Mouse (Mus musculus) embryonic facial prominence, embryonic 11.5 days (tissue): ENCODE data around the gene Bcas2. TPM values are rescaled to one million over a fixed set of nuclear protein-coding genes. Genes with fewer than 3 reads are reported as not detected.
"Not testable (repeated sequence)": the region's sequence is repeated elsewhere in the genome, so short reads cannot be mapped to it uniquely, and the experiment has no call there.

Experiments
- ATAC-seq: fragments of 200-750 bp; cut with Nextera tagmentation; replicated peaks from 2 replicates; pipeline ENCODE4 v1.8.0; 2017; ENCODE audit warnings: low read depth; ENCODE audit not compliant: insufficient number of reproducible peaks, low FRiP score, low TSS enrichment
- DNase-seq: peaks from one replicate; pipeline ENCODE4 v3.0.0-alpha.2; 2015; ENCODE audit warnings: low spot score
- H3K27ac ChIP-seq: fragments of 300-500 bp; sonication (generic); replicated peaks from 2 replicates; pipeline ENCODE4 v1.5.1; 2014; ENCODE audit warnings: mild to moderate bottlenecking, low read depth, low read length, control low read depth
- H3K27me3 ChIP-seq: fragments of 300-500 bp; sonication (generic); 2 replicates; pipeline ENCODE4 v1.6.1; 2014; ENCODE audit warnings: mild to moderate bottlenecking, low read length, moderate library complexity, mixed read lengths; ENCODE audit not compliant: control insufficient read depth, insufficient read depth
- H3K36me3 ChIP-seq: fragments of 300-500 bp; sonication (generic); replicated peaks from 2 replicates; pipeline ENCODE4 v1.6.1; 2014; ENCODE audit warnings: low read depth, mild to moderate bottlenecking, low read length, moderate library complexity, mixed read lengths; ENCODE audit not compliant: control insufficient read depth, insufficient read depth
- H3K4me1 ChIP-seq: fragments of 300-500 bp; sonication (generic); 2 replicates; pipeline ENCODE4 v1.6.1; 2014; ENCODE audit warnings: low read length, mixed read lengths; ENCODE audit not compliant: control insufficient read depth, insufficient read depth
- H3K4me2 ChIP-seq: fragments of 300-500 bp; sonication (generic); 2 replicates; pipeline ENCODE4 v1.6.1; 2014; ENCODE audit warnings: low read depth, mild to moderate bottlenecking, control low read depth, low read length, moderate library complexity
- H3K4me3 ChIP-seq: fragments of 300-500 bp; sonication (generic); 2 replicates; pipeline ENCODE4 v1.5.1; 2014; ENCODE audit warnings: low read depth, low read length, control low read depth
- H3K9ac ChIP-seq: fragments of 300-500 bp; sonication (generic); replicated peaks from 2 replicates; pipeline ENCODE4 v1.6.1; 2014; ENCODE audit warnings: mild to moderate bottlenecking, control low read depth, low read length
- H3K9me3 ChIP-seq: fragments of 300-500 bp; sonication (generic); replicated peaks from 2 replicates; pipeline ENCODE4 v1.6.1; 2016; ENCODE audit warnings: mild to moderate bottlenecking, low read length, inconsistent platforms, mixed read lengths; ENCODE audit not compliant: control insufficient read depth
- WGBS: fragments of 180-500 bp; shearing (Covaris S2); extraction: QIAGEN DNeasy Blood & Tissue Kit; methylation state at CpG from one replicate; pipeline ENCODE4 v1.1.7; 2014; 5-methylcytosine and 5-hydroxymethylcytosine counted together
- polyA plus RNA-seq: library from polyadenylated mRNA; unstranded; fragments of >200 nt; fragmentation: Nextera tagmentation; extraction: Ambion mirVana; gene quantifications from 2 replicates; pipeline ENCODE4 v1.2.1, GENCODE M21; 2014

Bcas2 gene
- polyA plus RNA-seq, 1 experiment from 2014 or later, result 293 TPM

DNA sequence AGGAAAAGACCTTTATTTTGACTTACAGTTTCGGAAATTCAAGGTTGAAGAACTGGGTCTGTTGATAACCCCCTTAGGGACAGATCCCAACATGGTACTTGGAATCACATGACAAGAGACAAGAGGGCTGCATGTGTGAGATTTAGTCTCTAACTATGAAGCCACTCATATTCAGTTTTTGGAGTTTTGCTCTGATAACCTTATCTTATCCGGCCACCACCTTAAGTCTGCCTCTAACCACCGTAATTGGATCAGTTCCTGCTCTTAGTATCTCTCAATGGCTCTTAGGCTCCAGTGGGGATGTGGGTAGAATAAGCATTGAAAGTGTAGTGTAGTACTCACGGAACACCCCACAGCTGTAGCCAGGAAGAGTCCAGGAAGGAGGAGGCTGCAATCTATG lies 5.3 kb downstream of the Bcas2 start:
- WGBS, result 94% methylated on average over 4 of the region's 4 CpGs
- no peaks in the 10 kb centered on the region; the same call in none of the 2 replicates for H3K36me3 ChIP-seq
- H3K4me1 ChIP-seq, result peaks cover 5% of the 10 kb centered on the region

GRCm38 (mm10) chr3:103179527-103179926 lies 8.1 kb downstream of the Bcas2 start:
- no peak overlapping the region for H3K4me3 ChIP-seq
- H3K27ac ChIP-seq, result no peak overlapping the region
- 93% methylated on average over 9 of the region's 9 CpGs for WGBS
- no peaks in the 10 kb centered on the region for H3K27me3 ChIP-seq
- no peak overlapping the region for H3K9ac ChIP-seq
- H3K36me3 ChIP-seq, result no peaks in the 10 kb centered on the region; the same call in none of the 2 replicates
- ATAC-seq, result no peak
- no peak overlapping the region for H3K4me2 ChIP-seq
- no peak for DNase-seq
- H3K9me3 ChIP-seq, result no peaks in the 10 kb centered on the region
- H3K4me1 ChIP-seq, result no peaks in the 10 kb centered on the region

More for the DNA sequence above, 5.3 kb downstream of the Bcas2 start:
- Histone ChIP-seq H3K9me3 (no peaks in the 10 kb centered on the region), H3K27me3 (no peaks in the 10 kb centered on the region), H3K9ac (no peak overlapping the region), H3K27ac (no peak overlapping the region), H3K4me3 (no peak overlapping the region), H3K4me2 (no peak overlapping the region)
- DNase-seq, result no peak
- no peak for ATAC-seq

- H3K4me1 ChIP-seq, result no peaks in the 10 kb centered on the region
- H3K4me3 ChIP-seq, result no peak overlapping the region
Measured at GRCm38 (mm10) chr3:103181171-103181570, 9.7 kb downstream of the Bcas2 start.

GRCm38 (mm10) chr3:103182821-103183220 lies 11.4 kb downstream of the Bcas2 start:
- Histone ChIP-seq H3K4me3 (no peak overlapping the region), H3K4me2 (no peak overlapping the region), H3K4me1 (no peaks in the 10 kb centered on the region), H3K36me3 (no peaks in the 10 kb centered on the region), H3K9me3 (no peaks in the 10 kb centered on the region), H3K27ac (no peak overlapping the region), H3K27me3 (no peaks in the 10 kb centered on the region), H3K9ac (no peak overlapping the region)
- ATAC-seq, result no peak
- no peak for DNase-seq
- 77% methylated on average over 14 of the region's 14 CpGs for WGBS

More at GRCm38 (mm10) chr3:103181171-103181570, 9.7 kb downstream of the Bcas2 start:
- Histone ChIP-seq H3K9ac (no peak overlapping the region), H3K9me3 (no peaks in the 10 kb centered on the region), H3K36me3 (no peaks in the 10 kb centered on the region; the same call in 1 of the 2 replicates), H3K4me2 (no peak overlapping the region), H3K27me3 (no peaks in the 10 kb centered on the region), H3K27ac (no peak overlapping the region)
- ATAC-seq, result no peak
- no peak for DNase-seq
- WGBS, result 56% methylated on average over 4 of the region's 4 CpGs

GRCm38 (mm10) chr3:103184467-103184866 lies 13.0 kb downstream of the Bcas2 start:
- not testable (repeated sequence) for H3K9ac ChIP-seq, H3K36me3 ChIP-seq, H3K4me1 ChIP-seq, DNase-seq, H3K9me3 ChIP-seq, H3K27ac ChIP-seq, H3K27me3 ChIP-seq, H3K4me3 ChIP-seq, ATAC-seq, H3K4me2 ChIP-seq

DNA sequence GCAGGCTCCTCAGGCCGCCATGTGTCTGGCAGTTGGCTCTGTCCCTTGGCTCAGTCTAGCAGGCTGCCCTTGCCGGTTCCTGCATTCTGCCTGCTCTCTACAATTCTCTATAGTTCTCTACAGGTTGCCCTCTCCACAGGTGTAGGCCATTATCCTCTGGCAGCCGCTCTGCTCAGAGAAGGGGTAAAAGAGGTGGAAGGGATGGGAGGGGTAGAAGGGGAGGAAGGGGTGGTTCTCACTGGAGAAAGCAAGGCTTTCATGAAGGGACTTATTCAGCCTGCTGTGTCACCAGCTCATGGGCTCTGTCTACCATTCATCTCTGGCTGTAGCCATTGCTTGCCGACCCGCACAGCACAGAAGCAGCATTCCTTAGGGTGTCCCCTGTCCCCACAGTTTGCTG lies 17.0 kb downstream of the Bcas2 start:
- H3K9ac ChIP-seq, result no peak overlapping the region
- no peaks in the 10 kb centered on the region for H3K4me1 ChIP-seq
- H3K27ac ChIP-seq, result no peak overlapping the region
- DNase-seq (no peak), ATAC-seq (no peak)
- WGBS, result 52% methylated on average over 5 of the region's 5 CpGs
- H3K9me3 ChIP-seq, result no peaks in the 10 kb centered on the region
- no peak overlapping the region for H3K4me3 ChIP-seq
- no peaks in the 10 kb centered on the region for H3K27me3 ChIP-seq
- H3K4me2 ChIP-seq, result no peak overlapping the region
- no peaks in the 10 kb centered on the region for H3K36me3 ChIP-seq

DNA sequence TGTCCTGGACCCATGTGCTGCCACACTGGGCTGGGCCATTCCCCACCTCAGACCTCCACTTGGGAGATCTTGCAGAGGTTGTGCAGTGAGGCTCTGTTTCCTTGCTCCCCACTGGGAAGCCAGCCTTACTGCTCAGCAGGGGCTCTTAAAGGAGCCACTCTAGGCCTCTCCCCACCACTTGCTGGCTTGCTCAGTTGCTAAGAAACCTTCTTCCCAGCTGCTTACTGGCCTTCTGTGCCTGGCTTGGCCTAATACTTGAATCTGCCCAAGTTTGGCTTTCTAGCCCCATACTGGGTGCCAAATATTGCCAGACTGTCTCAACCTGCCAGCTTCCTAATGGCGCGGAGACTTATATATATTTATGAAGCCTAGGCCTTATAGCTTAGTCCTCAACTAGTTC lies 17.4 kb downstream of the Bcas2 start:
- Histone ChIP-seq H3K4me2 (no peak overlapping the region), H3K36me3 (no peaks in the 10 kb centered on the region), H3K27me3 (no peaks in the 10 kb centered on the region), H3K9me3 (no peaks in the 10 kb centered on the region), H3K4me3 (no peak overlapping the region), H3K27ac (no peak overlapping the region), H3K9ac (no peak overlapping the region), H3K4me1 (no peaks in the 10 kb centered on the region)
- WGBS, result 97% methylated on average over 2 of the region's 2 CpGs
- DNase-seq (no peak), ATAC-seq (no peak)

DNA sequence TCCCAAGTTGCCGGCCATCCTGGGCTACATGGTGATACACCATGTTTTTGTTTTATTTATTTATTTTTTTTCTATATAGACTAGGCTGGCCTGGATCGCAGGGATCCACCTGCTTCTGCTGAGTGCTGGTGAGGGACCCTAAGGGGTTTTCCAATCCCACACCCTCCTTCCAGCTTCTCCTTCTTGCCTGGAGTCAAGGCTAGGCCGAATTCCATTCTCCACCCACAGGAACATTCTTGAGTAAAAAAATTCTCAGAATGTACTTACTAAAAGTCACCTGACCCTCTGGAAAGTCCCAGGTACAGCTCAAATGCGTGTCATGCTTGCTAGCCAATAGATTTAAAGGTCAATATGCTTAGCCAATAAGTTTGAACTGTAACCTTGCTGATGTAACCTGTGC lies 20.7 kb downstream of the Bcas2 start:
- Histone ChIP-seq H3K9ac (no peak overlapping the region), H3K4me1 (no peaks in the 10 kb centered on the region), H3K27ac (no peak overlapping the region), H3K4me3 (no peak overlapping the region), H3K9me3 (no peaks in the 10 kb centered on the region), H3K4me2 (no peak overlapping the region), H3K27me3 (no peaks in the 10 kb centered on the region), H3K36me3 (no peaks in the 10 kb centered on the region)
- DNase-seq (no peak), ATAC-seq (no peak)
- WGBS, result 86% methylated on average over 4 of the region's 4 CpGs
